Mouse (Mus musculus) spleen, embryonic (tissue): ENCODE measurements around the gene Qk.

ENCODE experiments used
- CTCF ChIA-PET: fragments of 350-600 bp; sonication (Branson Sonifier 250); formaldehyde crosslinking; loops from one replicate; lab custom pipeline; 2022; lab: Charles Lee

Gene Qk

DNA sequence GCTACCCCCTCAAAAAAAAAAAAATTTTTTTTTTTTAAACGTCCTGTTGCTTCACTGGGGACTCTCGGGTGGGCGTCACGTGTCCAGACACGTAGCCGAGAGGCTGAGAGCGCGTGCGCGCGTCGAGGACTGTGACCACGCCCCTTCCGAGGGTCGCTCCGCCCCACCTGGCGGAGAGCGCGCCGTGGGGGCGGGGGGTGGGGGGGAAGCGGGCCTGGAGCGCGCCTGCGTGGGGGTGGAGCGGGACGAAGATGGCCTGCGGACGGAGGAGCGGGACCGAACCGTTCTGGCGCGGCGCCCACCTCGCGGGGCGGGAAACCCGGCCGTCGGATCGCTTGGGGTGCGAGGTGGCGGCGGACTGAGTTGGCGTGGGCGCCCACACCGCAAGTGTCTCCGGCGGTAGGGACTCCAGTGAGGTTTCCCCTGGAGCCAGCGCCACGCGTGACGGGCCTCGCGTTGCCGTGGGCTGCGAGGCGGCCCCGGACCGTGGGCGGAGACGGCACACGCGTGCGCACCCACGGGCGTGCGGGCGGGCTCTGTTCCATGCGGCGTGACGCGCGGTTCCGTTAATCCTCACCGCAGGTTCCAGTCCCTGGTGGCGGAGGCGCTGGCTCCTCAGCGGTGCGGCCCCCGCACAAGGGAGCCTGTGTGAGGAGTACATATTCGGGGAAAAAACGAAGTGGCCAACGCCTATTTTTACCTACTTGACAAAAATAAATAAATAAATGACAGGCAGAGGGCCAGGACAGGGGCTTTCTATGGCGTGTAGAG lies at the start of gene Qk:
Gene Qk (minus strand): TSS at position 170 of the 771 bp plus-strand sequence.
- CTCF ChIA-PET, result no interaction called here

DNA sequence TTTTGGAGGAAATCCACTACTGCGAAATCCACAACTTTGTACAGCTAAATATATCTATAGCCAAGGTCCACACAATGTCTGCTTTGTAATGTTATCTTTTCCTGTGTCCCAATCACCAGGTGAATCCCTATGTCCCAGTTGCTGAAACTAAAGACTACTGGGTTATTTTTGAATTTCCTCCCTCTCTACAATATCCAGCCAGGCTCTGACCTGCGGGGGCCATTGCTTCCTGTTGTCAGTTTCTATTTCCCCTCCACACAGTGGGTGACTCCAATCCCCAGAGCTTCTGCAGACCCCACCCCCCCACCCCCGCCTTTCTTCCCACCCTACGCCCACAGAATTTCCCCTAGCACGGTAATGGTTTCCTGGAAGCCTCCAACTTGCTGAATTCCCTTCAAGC lies 47.4 kb upstream of the Qk start:
- CTCF ChIA-PET, result no interaction called here

- CTCF ChIA-PET, result no interaction called here
These were observed 46.9 kb upstream of the Qk start for GRCm38 (mm10) chr17:10366577-10366976.

GRCm38 (mm10) chr17:10365501-10366482 lies 46.1 kb upstream of the Qk start:
- CTCF ChIA-PET, result interaction anchor here (0.5 kb wide), 1 partner anchor 580 kb away, joined by 3 read pairs; no protein-coding TSS in a partner anchor

- CTCF ChIA-PET, result no interaction called here
These were observed 43.5 kb upstream of the Qk start for GRCm38 (mm10) chr17:10363151-10363550.

DNA sequence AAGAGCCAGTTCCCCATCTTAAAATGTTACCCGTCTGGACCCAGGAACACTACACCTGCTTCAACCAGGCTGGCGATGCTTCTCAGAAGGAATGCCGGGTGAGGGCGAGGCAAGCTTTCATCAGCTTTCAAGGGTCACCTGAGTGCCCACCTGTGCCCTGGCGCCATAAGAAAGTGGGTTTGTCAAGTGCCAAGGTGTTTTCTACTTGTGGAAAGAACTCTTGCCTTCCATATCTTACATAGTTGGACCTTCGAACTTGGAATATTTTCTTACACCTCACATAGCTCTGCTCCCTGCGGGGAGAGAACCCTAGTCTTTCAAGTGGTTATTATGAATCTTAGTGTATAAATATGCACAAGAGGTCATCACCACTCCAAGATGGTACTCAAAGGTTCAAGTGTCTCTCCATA lies 42.2 kb upstream of the Qk start:
- CTCF ChIA-PET, result no interaction called here

GRCm38 (mm10) chr17:10360738-10361137 lies 41.1 kb upstream of the Qk start:
- CTCF ChIA-PET, result no interaction called here

DNA sequence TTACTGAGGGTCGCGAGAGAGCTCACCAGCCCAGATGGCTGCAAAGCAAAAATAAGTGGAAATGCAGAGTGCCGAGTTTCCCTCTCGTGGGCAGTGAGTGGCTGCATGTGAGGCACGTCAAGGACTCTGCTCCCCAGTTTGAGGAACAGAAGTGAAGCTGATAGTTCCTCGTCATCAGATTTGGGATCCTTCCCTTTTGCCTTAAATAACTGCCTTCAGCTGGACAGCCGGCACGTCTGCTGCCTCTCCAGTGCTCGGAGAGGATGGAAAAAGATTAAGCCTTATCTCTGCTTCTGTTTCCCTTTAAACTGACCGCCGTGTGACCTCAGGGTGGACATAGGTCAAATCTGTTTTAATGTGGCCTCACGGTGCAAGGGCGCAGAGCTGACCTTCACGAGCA lies 39.8 kb upstream of the Qk start:
- CTCF ChIA-PET, result interaction anchor here (0.6 kb wide), 1 partner anchor 129 kb away, joined by 14 read pairs; no protein-coding TSS in a partner anchor

- CTCF ChIA-PET, result no interaction called here
These were observed 37.7 kb upstream of the Qk start for GRCm38 (mm10) chr17:10357348-10357747.

DNA sequence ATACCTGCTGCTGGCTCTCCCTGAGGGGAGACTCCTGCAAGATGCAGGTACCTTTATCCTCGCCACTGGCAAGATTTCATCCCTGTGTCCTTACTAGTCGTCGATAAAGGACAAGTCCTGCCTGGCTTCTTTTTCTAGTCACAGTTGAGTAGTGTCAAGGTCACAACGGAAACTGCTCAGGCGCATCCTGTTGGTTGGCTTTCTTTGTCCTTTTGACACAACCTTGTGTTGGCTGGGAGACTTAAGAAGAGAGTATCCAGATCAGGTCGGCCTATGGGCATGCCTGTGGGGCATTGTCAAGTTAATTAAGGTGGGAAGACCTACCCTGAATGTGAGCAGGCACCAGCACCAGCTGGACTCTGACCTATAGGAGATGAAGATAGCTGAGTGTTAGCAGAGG lies 36.6 kb upstream of the Qk start:
- CTCF ChIA-PET, result no interaction called here

- CTCF ChIA-PET, result no interaction called here
These were observed 36.1 kb upstream of the Qk start for GRCm38 (mm10) chr17:10355746-10356145.

DNA sequence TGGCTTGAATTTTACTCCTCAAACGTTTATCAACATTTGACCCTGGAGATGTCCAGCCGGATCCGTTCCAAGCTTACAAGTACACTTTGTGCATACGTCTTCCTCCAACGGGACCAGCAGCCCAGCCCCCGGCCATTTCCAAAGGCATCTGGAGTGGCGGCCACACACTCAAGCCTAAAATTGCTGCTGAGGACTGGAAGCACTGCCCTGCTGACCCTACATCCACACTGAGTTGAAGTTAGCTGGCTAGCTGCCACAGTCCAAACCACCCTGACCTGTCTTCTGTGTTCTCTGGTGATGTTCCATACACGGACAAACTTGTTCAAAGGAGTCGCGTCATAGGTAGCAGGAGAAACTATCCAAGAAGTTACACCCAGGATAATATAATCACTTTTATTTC lies 18.6 kb upstream of the Qk start:
- CTCF ChIA-PET, result no interaction called here

GRCm38 (mm10) chr17:10336558-10336957 lies 16.9 kb upstream of the Qk start:
- CTCF ChIA-PET, result no interaction called here

GRCm38 (mm10) chr17:10335809-10336499 lies 16.3 kb upstream of the Qk start:
- CTCF ChIA-PET, result no interaction called here

GRCm38 (mm10) chr17:10334957-10335690 lies 15.5 kb upstream of the Qk start:
- CTCF ChIA-PET, result no interaction called here

DNA sequence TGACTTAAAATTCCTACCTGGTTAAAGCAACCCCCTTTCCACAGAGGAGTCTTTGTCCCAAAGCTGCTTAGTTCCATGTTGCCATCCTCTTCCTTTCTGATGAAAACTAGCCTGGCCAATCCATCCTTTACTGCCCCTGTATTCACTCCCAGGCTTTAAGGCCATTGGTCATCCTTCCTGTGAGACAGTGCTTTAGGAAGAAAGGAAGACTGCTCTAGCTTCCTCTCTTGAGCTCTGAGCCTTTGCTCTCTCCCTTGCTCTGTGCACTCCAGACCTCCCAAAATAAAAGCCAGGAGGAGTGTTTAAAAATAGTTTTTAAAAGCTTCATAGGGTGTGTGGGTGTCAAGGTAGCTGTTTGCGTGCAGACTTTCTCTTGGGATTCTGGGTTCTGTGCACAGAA lies 14.8 kb upstream of the Qk start:
- CTCF ChIA-PET, result no interaction called here

DNA sequence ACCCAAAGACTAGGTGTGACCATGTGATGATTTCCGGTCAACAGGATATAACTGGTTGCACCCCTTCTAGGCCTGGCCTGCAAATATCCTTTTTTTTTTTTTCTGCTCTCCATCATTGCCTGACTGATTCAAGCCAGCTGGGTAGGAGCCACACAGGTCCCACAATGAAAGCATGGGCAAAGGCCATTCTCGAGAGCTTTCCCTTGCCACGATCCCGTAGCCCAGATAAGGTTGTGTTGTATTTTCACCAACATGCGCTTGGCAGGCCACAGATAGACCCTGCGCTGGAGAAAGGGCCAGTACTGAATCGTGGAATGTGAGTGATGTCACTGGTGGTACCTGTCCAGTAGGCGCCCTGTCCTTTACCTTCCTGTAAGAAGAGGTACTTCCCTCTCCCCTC lies 13.7 kb upstream of the Qk start:
- CTCF ChIA-PET, result no interaction called here

- CTCF ChIA-PET, result no interaction called here
These were observed 12.5 kb upstream of the Qk start for GRCm38 (mm10) chr17:10332127-10332526.

DNA sequence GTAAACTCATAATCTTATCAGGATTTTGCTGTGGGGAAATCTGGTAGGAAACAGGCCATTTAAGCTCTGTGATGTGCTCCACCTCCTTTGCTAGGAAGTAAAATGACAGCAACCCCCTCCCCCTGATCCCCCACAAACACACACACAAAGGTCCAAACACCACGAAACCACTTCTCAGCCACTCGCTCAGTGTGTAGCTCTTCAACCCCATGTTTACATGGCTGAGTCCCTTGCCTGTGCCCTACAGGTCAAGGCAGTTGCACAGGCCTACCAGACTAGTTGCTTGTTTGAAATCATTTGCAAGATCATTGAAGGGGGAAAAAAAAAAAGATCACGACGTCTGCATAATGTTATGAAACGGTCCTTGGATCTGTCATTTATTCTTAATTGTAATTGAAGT lies 9.8 kb upstream of the Qk start:
- CTCF ChIA-PET, result interaction anchor here (0.7 kb wide), 1 partner anchor 12 kb away, joined by 6 read pairs; no protein-coding TSS in a partner anchor

GRCm38 (mm10) chr17:10328544-10329100 lies 9.0 kb upstream of the Qk start:
- CTCF ChIA-PET, result no interaction called here
